Mouse (Mus musculus): ENCODE data around the gene Foxi2.
A peak's percentile ranks its signal among the peaks of the same experiment; 100 is the strongest.

DNA sequence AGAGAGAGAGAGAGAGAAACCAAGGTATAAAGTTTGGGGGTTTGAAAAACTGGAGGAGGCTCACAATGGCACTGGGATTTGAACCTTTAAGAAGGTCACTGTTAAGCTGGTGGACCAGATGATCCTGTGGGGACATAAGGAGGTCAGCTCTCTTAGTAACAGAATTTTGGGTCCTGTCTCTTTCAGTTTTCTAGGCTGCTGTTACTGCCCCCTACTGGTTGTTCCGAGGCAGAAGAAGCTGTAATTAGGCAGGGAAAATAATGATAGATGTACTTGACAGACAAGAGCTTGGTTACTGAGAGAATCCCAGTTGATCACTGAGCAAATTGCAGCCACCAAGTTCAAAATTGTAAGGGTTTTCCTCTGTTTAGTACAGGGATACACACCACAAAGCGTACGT is 21.1 kb upstream of the Foxi2 start:
- TF ChIP-seq CTCF (IDR thresholded peaks at IDR 0.05; ENCODE audit: low read depth) (peak; percentile 37), EP300 (IDR thresholded peaks at IDR 0.05; ENCODE audit: low read depth) (no peak)
